Mouse (Mus musculus) right cerebral cortex, postnatal 4 days (tissue): ENCODE results near the gene Sema5a.

Experiments
- DNase-seq: peaks from one replicate; pipeline ENCODE4 v3.0.0-alpha.2; 2022

The Sema5a gene

DNA sequence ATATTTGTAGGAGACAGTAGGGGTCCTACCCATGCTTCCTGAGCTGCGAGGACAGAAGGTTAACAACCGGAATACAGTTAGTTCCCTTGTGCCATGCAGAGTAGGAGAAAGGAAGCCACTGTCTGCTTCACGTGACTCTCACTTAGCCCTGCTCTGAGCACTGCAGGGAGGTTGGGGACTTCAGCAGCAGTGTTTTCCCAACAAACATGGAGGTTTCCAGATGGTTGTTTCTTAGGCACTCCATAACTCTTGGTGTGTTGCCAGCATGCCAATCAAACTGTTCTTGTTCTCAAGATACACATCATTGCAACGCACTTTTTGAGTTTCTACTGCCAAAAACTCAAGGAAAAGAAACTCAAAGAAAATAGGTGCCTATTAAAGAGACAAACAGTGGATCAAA, 440.5 kb downstream of the Sema5a start:
- DNase-seq: no peak

DNA sequence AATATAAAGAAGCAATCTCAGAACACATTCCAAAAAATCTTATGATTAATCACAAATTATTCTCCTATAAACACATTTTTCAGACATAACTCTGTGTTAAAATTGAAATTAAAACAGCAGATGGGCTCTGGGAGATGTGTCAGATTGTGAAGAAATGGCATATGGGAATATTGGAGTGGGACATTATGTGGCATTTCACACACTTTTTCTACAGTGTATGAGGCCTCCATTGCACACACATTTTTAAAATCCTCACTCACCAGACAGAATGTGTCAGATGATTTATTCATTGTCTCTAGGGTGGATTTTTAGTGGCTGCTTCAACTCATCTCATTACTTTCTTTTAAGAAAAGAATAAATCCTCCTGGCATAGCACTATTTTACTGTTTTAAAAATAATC, 446.4 kb downstream of the Sema5a start:
- DNase-seq: no peak

DNA sequence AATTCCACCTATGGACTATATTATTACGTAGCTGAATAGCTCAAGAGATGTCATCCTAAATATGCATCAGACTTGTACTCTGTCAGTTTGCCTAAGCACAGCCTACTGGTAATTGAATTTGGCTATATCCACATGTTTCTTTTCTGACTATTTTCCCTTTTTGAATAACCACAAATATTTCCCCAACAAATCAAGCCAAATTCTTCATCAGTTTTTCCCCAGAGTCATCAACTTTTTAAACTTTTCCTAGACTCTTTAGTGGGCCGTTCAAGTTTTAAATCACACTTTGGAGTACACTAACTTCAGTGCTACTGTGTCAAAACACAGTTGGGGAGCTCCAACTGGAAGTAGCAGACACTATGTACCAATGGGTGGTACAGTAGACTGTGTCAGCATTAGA, 448.4 kb downstream of the Sema5a start:
- DNase-seq: no peak

DNA sequence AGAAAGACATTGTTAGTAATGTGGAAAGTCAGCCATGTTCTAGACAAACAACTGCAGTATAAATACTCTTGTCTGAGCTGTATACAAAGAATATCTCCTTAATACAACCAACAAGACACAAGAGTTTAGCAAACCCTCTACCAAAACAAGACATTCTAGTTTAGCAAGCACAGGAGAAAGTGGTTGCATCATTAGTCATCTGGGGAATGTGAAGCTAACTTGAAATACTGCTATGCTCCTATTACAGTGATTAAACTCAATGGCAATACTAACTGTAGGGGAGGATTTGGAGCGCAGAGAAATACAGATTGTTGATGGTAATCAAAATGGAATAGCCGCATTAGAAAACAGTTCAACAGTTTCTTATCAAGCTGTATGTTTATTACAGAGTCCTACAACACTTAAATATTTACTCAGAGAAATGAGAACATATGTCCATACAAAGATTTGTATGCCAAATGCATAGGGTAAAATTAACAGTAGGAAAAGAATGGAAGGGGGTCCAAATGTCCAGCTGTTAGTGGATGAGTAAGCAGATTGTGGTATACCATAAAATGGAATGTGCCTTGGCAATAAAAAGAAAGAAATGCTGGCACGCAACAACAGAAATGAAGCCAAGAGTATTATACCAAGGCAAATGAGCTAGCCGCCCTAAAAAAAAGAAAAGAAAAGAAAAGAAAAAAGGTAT, 472.8 kb downstream of the Sema5a start:
- no peak for DNase-seq

DNA sequence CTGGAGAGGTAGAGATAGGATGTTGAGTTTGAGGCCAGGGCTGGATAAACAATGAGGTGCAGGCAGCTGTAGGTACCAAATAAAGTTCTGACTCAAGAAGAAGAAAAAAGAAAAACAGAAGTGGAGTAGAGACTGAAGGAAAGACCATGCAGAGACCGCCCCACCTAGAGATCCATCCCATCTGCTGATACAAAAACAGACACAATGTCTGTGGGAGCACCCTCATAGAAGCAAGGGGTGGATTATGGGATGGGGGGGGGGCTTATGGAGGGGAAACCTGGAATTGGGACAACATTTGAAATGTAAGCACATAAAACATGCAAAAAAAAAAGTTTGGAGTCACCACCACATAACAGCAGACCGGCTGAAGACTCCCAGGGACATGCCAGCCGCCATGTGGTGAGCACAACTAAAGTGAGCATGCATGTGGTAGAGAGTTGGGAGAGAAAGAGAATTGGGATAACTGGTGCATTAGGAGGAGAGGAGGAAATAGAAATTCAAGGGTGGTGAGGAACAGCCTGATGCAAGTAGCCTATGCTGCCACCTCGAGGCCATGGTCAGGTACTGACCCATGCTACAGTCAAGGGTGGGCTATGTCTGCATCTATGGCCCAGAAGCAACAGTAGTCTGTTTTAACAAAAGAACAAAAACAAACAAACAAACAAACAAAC, 473.8 kb downstream of the Sema5a start:
- DNase-seq: peak; percentile 62

DNA sequence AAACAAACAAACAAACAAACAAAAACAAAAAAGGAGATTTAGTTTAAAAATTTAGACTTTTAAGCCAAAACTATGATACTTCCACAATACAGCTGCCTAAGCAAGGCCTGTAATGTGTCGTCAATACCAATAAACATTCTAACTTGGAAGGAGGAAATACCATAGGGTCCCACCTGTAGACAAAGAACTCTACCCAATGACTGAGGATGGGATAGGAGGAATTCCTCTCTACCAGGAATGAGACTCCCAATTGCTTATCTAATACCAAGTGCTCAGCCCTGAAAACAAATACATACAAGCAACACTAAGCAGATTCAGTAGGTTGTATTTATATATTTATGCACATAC, 474.3 kb downstream of the Sema5a start:
- DNase-seq: no peak

DNA sequence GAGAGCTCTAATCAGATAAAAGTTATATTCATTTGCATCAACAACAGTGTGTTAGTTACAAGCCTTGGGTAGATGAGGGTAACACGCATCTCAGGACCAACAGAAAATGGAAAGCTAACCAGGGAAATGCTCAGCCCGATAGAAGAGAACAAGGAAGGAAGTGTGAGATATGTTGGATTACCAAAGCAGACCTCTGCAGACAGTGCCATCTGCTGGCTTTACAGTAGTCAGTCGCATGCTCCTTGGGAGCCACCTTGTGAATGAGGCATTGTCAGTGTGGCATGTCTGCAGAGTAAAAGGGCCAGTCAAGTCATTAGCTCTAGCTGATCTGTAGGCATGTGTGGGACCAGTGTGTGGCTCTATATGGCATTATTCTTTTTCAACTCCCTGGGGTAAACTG, 486.2 kb downstream of the Sema5a start:
- DNase-seq: peak; percentile 38
